Mouse (Mus musculus) megakaryocyte, embryonic 14.5 days (primary cell): ENCODE data around the gene Ifi206.

Source experiments
- FLI1 ChIP-seq: IDR thresholded peaks from 2 replicates; pipeline ENCODE4 v1.6.1; 2012; ENCODE audit warnings: low read length, inconsistent platforms, mixed read lengths
- GATA1 ChIP-seq: IDR thresholded peaks from 3 replicates; pipeline ENCODE4 v1.6.1; 2012; ENCODE audit warnings: mixed read lengths, low read length, inconsistent platforms, borderline replicate concordance

- TF ChIP-seq GATA1 (no peak), FLI1 (no peak)
These were observed 58.4 kb downstream of the Ifi206 start for GRCm38 (mm10) chr1:173432411-173432810.
